Mouse (Mus musculus) midbrain, embryonic 14.5 days (tissue): ENCODE data around the gene Eps8. TPM values are rescaled to one million over a fixed set of nuclear protein-coding genes. Genes with fewer than 3 reads are reported as not detected.

Experiments used
- ATAC-seq: fragments of 200-750 bp; cut with Nextera tagmentation; 2 replicates; pipeline ENCODE4 v1.8.0; 2017; ENCODE audit warnings: moderate number of reproducible peaks, moderate library complexity; ENCODE audit not compliant: low FRiP score, low TSS enrichment
- DNase-seq: peaks from one replicate; pipeline ENCODE4 v3.0.0-alpha.2; 2015
- H3K27ac ChIP-seq: fragments of 300-500 bp; sonication (generic); replicated peaks from 2 replicates; pipeline ENCODE4 v1.5.1; 2014; ENCODE audit warnings: mild to moderate bottlenecking, low read depth, low read length, moderate library complexity
- H3K27me3 ChIP-seq: fragments of 300-500 bp; sonication (generic); 2 replicates; pipeline ENCODE4 v1.6.1; 2014; ENCODE audit warnings: low read length, control low read depth, mixed read lengths; ENCODE audit not compliant: control insufficient read depth, insufficient read depth
- H3K36me3 ChIP-seq: fragments of 300-500 bp; sonication (generic); 2 replicates; pipeline ENCODE4 v1.6.1; 2014; ENCODE audit warnings: low read length, control low read depth; ENCODE audit not compliant: control insufficient read depth, insufficient read depth
- H3K4me1 ChIP-seq: fragments of 300-500 bp; sonication (generic); 2 replicates; pipeline ENCODE4 v1.6.1; 2014; ENCODE audit warnings: mild to moderate bottlenecking, antibody characterized with exemption, low read length, control low read depth; ENCODE audit not compliant: control insufficient read depth, insufficient read depth
- H3K4me2 ChIP-seq: fragments of 300-500 bp; sonication (generic); 2 replicates; pipeline ENCODE4 v1.6.1; 2014; ENCODE audit warnings: mild to moderate bottlenecking, low read length, moderate library complexity
- H3K4me3 ChIP-seq: fragments of 300-500 bp; sonication (generic); replicated peaks from 2 replicates; pipeline ENCODE4 v1.5.1; 2014; ENCODE audit warnings: low read depth, low read length
- H3K9ac ChIP-seq: fragments of 300-500 bp; sonication (generic); replicated peaks from 2 replicates; pipeline ENCODE4 v1.6.1; 2014; ENCODE audit warnings: mild to moderate bottlenecking, low read length, moderate library complexity
- H3K9me3 ChIP-seq: fragments of 300-500 bp; sonication (generic); 2 replicates; pipeline ENCODE4 v1.6.1; 2016; ENCODE audit warnings: low read length, control low read depth, mixed read lengths; ENCODE audit not compliant: control insufficient read depth
- WGBS: fragments of 180-500 bp; shearing (Covaris S2); extraction: QIAGEN DNeasy Blood & Tissue Kit; methylation state at CpG from one replicate; pipeline ENCODE4 v1.1.7; 2014; 5-methylcytosine and 5-hydroxymethylcytosine counted together
- polyA plus RNA-seq: library from polyadenylated mRNA; unstranded; fragments of >200 nt; fragmentation: Nextera tagmentation; extraction: Ambion mirVana; gene quantifications from 2 replicates; pipeline ENCODE4 v1.2.1, GENCODE M21; 2014

The Eps8 gene
- polyA plus RNA-seq, 1 experiment from 2014 or later: 19.2 TPM

DNA sequence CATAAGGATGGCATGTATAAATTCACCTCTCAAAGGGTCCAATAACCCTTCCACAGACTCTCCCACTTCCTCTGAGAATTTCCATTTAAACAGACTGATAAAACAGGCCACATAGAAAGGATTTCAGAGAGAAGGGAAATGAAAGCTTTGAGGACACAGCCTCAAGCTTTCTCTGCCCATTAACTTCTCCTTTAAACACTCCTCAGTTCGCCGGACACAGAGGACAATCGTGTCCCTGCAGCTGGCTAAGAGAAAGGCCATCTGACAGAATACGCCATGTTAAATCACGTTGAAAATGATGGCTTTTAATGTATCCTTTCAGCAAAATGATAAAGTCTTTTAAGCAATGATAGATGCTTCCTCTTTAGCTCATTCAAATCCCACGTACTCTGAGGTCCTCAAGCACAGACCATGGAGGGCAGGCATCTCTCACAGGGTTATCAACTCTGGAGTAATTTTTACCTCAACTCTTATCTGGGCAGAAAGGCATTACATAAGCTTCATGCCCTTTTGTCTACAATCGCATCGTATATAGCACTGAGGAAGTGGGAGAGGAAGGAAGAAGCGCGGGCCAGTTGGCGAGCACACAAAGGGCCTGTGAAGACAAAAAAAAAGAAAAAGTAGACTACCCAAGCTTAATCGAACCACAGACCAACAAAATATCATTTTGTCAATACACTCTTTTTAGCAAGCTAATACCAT, 77.9 kb downstream of the Eps8 start:
- 78% methylated on average over 12 of the region's 12 CpGs for WGBS
- no peak for DNase-seq
- no peaks in the 10 kb centered on the region for H3K36me3 ChIP-seq
- no peaks in the 10 kb centered on the region for H3K27me3 ChIP-seq
- H3K27ac ChIP-seq: no peak overlapping the region
- no peak for ATAC-seq
- no peak overlapping the region for H3K4me3 ChIP-seq
- H3K4me2 ChIP-seq: no peak overlapping the region
- no peaks in the 10 kb centered on the region for H3K4me1 ChIP-seq
- H3K9ac ChIP-seq: no peak overlapping the region
- no peaks in the 10 kb centered on the region for H3K9me3 ChIP-seq

DNA sequence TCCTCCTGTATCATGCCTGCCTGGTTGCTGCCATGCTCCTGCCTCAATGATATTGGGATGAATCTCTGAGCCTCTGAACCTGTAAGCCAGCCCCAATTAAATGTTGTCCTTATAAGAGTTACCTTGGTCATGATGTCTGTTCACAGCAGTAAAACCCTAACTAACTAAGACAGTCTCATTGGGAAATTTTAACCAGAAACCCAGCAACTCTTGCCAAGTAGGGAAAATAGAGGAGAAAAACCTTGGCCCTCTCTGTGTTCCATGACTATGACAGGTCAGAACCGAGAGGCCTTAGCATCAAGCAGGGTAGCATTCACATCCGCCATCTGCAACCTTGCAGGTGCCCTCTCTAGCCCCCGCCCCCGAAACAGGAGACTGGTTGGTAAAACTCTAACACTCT, 78.6 kb downstream of the Eps8 start:
- Histone ChIP-seq H3K4me1 (no peaks in the 10 kb centered on the region), H3K27ac (no peak overlapping the region), H3K9me3 (no peaks in the 10 kb centered on the region), H3K36me3 (no peaks in the 10 kb centered on the region), H3K4me2 (no peak overlapping the region), H3K27me3 (no peaks in the 10 kb centered on the region), H3K9ac (no peak overlapping the region), H3K4me3 (no peak overlapping the region)
- DNase-seq: no peak
- no peak for ATAC-seq
- WGBS: 98% methylated on average over 4 of the region's 4 CpGs

DNA sequence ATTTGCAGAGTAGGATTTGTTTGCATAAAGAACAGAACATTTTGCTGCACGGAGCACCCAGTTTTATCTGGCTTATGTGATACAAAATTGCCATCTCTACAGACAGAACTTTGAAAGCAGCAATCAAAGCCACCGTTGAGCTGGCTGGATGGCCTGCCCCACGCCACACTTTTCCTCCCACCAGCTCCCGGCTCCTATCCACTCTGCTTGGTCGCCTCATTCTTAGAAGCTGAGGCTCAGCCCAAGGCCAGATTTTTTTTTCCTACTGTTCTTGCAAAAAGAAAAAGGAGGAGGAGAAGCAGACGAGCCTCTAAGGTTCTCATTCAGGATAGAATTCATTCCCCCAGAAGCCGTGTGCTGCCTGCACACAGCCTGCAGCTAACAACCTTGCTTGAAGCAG, 80.8 kb downstream of the Eps8 start:
- no peak for ATAC-seq
- no peak for DNase-seq
- Histone ChIP-seq H3K9ac (no peak overlapping the region), H3K36me3 (no peaks in the 10 kb centered on the region), H3K4me2 (no peak overlapping the region), H3K4me3 (no peak overlapping the region), H3K4me1 (no peaks in the 10 kb centered on the region), H3K27me3 (no peaks in the 10 kb centered on the region), H3K27ac (no peak overlapping the region), H3K9me3 (no peaks in the 10 kb centered on the region)
- 64% methylated on average over 7 of the region's 7 CpGs for WGBS

DNA sequence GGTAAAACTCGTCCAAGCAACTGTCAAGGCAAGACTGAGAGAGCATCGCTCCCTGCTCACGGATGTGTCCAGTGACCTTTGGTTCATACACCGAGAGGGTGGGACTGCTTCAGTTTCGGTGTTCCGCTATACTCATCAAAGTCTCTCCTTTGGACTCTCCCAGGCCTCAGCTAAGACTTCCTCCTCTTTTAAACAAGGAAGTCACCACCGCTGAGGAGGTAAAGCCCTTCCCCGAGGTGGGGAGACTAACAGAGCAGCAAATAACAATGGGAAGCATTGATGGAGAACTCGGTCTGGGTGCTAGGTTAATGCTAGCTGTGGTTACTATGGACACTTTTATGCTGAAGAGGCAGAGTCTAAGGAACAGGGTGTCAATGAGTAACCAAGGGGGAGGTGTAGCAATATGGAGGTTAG, 84.0 kb downstream of the Eps8 start:
- Histone ChIP-seq H3K4me1 (no peaks in the 10 kb centered on the region), H3K27me3 (no peaks in the 10 kb centered on the region), H3K4me2 (no peak overlapping the region), H3K27ac (no peak overlapping the region), H3K9me3 (no peaks in the 10 kb centered on the region), H3K36me3 (no peaks in the 10 kb centered on the region), H3K9ac (no peak overlapping the region), H3K4me3 (no peak overlapping the region)
- 67% methylated on average over 9 of the region's 9 CpGs for WGBS
- ATAC-seq: no peak
- DNase-seq: no peak

DNA sequence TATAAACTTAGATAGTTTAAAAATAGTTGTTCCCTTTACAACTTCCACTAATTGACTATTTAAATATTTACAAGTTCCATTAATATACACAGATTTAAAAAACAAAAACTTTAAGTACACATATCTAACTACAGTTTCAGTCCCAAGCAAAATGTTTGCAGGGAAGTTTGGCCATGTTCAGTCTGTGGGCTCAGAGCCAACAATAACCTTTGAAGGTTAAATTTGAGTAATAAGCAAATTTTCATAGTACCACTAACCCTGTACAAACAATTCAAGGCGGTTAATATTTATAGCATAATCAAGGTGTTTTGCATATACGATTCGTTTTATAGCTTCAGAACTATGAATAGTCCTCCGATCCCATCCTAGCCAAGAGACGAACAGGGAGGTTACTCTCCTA, 84.7 kb downstream of the Eps8 start:
- no peak overlapping the region for H3K4me3 ChIP-seq
- no peak for ATAC-seq
- no peaks in the 10 kb centered on the region for H3K4me1 ChIP-seq
- H3K9ac ChIP-seq: no peak overlapping the region
- no peaks in the 10 kb centered on the region for H3K9me3 ChIP-seq
- no peak for DNase-seq
- H3K36me3 ChIP-seq: no peaks in the 10 kb centered on the region
- H3K27ac ChIP-seq: no peak overlapping the region
- no peak overlapping the region for H3K4me2 ChIP-seq
- no peaks in the 10 kb centered on the region for H3K27me3 ChIP-seq
- WGBS: 97% methylated on average over 5 of the region's 5 CpGs

- Histone ChIP-seq H3K4me2 (no peak overlapping the region), H3K36me3 (no peaks in the 10 kb centered on the region), H3K27ac (no peak overlapping the region), H3K4me3 (no peak overlapping the region), H3K4me1 (no peaks in the 10 kb centered on the region), H3K9ac (no peak overlapping the region), H3K27me3 (no peaks in the 10 kb centered on the region), H3K9me3 (no peaks in the 10 kb centered on the region)
- WGBS: 95% methylated on average over 6 of the region's 6 CpGs
- no peak for DNase-seq
- no peak for ATAC-seq
Observed at GRCm38 (mm10) chr6:137569071-137569470, 85.6 kb downstream of the Eps8 start.

- WGBS: 94% methylated on average over 3 of the region's 3 CpGs
Observed at GRCm38 (mm10) chr6:137565890-137566289, 88.8 kb downstream of the Eps8 start.

DNA sequence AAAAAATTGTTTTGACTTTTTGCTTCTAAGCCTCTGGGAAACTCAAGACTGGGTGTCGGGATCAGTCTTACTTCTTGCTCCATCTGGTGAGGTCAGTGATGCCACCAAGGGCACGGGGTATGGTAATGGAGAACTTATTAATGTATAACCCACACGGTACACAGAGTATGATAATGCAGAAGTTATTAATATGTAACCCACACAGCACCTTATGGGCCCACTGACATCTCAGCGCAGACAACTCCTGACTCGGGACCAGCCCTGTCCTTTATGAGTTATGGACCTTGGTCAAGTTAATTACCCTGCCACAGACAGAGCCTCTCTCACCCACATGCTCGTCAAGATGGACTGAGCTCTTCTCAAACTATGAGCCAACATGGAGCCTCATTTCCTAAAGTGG, 89.2 kb downstream of the Eps8 start:
- Histone ChIP-seq H3K9me3 (no peaks in the 10 kb centered on the region), H3K9ac (no peak overlapping the region), H3K36me3 (no peaks in the 10 kb centered on the region), H3K27ac (no peak overlapping the region), H3K4me3 (no peak overlapping the region), H3K4me2 (no peak overlapping the region), H3K4me1 (peaks cover 2% of the 10 kb centered on the region; the same call in 1 of the 2 replicates), H3K27me3 (no peaks in the 10 kb centered on the region)
- ATAC-seq (no peak), DNase-seq (no peak)
- 92% methylated on average over 6 of the region's 6 CpGs for WGBS

More at GRCm38 (mm10) chr6:137565890-137566289, 88.8 kb downstream of the Eps8 start:
- no peaks in the 10 kb centered on the region for H3K36me3 ChIP-seq
- no peaks in the 10 kb centered on the region for H3K4me1 ChIP-seq
- no peak overlapping the region for H3K4me2 ChIP-seq
- H3K27me3 ChIP-seq: no peaks in the 10 kb centered on the region
- no peaks in the 10 kb centered on the region for H3K9me3 ChIP-seq
- no peak for DNase-seq
- no peak overlapping the region for H3K27ac ChIP-seq
- no peak overlapping the region for H3K9ac ChIP-seq
- ATAC-seq: no peak
- no peak overlapping the region for H3K4me3 ChIP-seq

DNA sequence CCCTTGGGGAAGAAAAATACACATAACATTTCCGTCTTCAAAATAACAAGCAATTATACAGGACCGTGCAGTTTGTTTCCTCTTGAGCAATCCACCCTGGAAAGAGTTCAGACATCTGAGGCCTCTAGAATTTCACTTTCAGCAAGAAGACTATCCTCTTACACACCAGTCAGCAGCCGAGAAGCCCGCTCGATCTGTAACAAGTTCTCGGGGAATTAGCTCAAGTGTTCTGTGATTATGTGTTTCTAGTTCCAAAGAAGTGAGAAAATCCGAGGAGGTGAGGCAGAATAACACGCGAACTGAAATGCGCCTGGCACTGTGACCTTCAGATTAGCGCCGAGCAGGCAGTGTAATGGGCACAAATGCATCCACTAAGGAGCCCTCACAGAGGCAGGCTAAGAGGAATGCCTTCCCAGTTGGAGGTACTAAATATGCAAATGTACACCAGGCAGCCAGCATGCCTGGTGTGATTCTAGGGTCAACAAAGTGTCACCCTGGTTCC, 94.3 kb downstream of the Eps8 start:
- Histone ChIP-seq H3K27ac (no peak overlapping the region), H3K9me3 (no peaks in the 10 kb centered on the region), H3K4me1 (peaks cover 3% of the 10 kb centered on the region; the same call in 1 of the 2 replicates), H3K27me3 (no peaks in the 10 kb centered on the region), H3K4me3 (no peak overlapping the region), H3K9ac (no peak overlapping the region), H3K36me3 (no peaks in the 10 kb centered on the region), H3K4me2 (no peak overlapping the region)
- 43% methylated on average over 12 of the region's 12 CpGs for WGBS
- DNase-seq: peak; percentile 13
- ATAC-seq: no peak
